Mouse (Mus musculus): ENCODE results near the gene Fas.

GRCm38 (mm10) chr19:34290872-34291341, 441 bp downstream of the Fas start:
- TF ChIP-seq POLR2A (IDR thresholded peaks at IDR 0.05; ENCODE audit: insufficient read depth, low read depth, low read length) (no peak), CTCF (IDR thresholded peaks at IDR 0.05; ENCODE audit: insufficient read depth, low read depth, low read length) (no peak)
